Mouse (Mus musculus) thymus, adult 2 months (tissue): ENCODE data around the gene Pigk.

ENCODE experiments used
- CTCF ChIP-seq: fragments of 200-500 bp; IDR thresholded peaks from 2 replicates; pipeline ENCODE4 v1.5.1; 2012; ENCODE audit warnings: mild to moderate bottlenecking, control low read depth, low read length, moderate library complexity, borderline replicate concordance; ENCODE audit not compliant: control insufficient read depth, poor library complexity, insufficient read depth; ENCODE audit errors: extremely low read depth
- POLR2A ChIP-seq: fragments of 200-500 bp; IDR thresholded peaks from 2 replicates; pipeline ENCODE4 v1.6.1; 2012; ENCODE audit warnings: mild to moderate bottlenecking, low read length, control low read depth, moderate library complexity; ENCODE audit not compliant: control insufficient read depth, poor library complexity, insufficient read depth; ENCODE audit errors: extremely low read depth

- no peak for TF ChIP-seq POLR2A
- no peak for TF ChIP-seq CTCF
These were observed 43.8 kb downstream of the Pigk start for GRCm38 (mm10) chr3:152757464-152758393.
